Mouse (Mus musculus) MEL (cell line): ENCODE results near the gene Atp13a4.

ENCODE experiments used
- BHLHE40 ChIP-seq: IDR thresholded peaks from 2 replicates; pipeline ENCODE4 v1.6.1; 2012; ENCODE audit warnings: low read depth, mild to moderate bottlenecking, inconsistent platforms, low read length, improper control_type of control experiment, borderline replicate concordance
- CHD2 ChIP-seq: IDR thresholded peaks from 2 replicates; pipeline ENCODE4 v1.6.1; 2011; ENCODE audit warnings: low read length, improper control_type of control experiment
- CTCF ChIP-seq, 3 experiments: IDR thresholded peaks in 2 of 3; conservative IDR thresholded peaks in 1 of 3; 2 replicates each; pipeline ENCODE4 v1.5.1; 2011 to 2012; ENCODE audit warnings: low read length in 3 of 3, low read depth in 2 of 3, mild to moderate bottlenecking in 2 of 3, improper control_type of control experiment in 1 of 3, inconsistent platforms in 1 of 3, mixed read lengths in 1 of 3, moderate library complexity in 1 of 3; ENCODE audit not compliant: control insufficient read depth in 1 of 3, insufficient read depth in 1 of 3, poor library complexity in 1 of 3, severe bottlenecking in 1 of 3
- E2F4 ChIP-seq: IDR thresholded peaks from 2 replicates; pipeline ENCODE4 v1.6.1; 2011; ENCODE audit warnings: low read depth, low read length, improper control_type of control experiment, borderline replicate concordance
- EP300 ChIP-seq, 2 experiments: IDR thresholded peaks; 2 replicates each; pipeline ENCODE4 v1.6.1; 2011; ENCODE audit warnings: improper control_type of control experiment in 2 of 2, low read length in 2 of 2, low read depth in 1 of 2, mild to moderate bottlenecking in 1 of 2
- HCFC1 ChIP-seq: IDR thresholded peaks from 2 replicates; pipeline ENCODE4 v1.6.1; 2012; ENCODE audit warnings: low read depth, mild to moderate bottlenecking, inconsistent platforms, low read length, improper control_type of control experiment, moderate library complexity
- MYB ChIP-seq: IDR thresholded peaks from 2 replicates; pipeline ENCODE4 v1.6.1; 2011; ENCODE audit warnings: mild to moderate bottlenecking, low read depth, low read length, improper control_type of control experiment
- NRF1 ChIP-seq: IDR thresholded peaks from 2 replicates; pipeline ENCODE4 v1.6.1; 2014; ENCODE audit warnings: low read depth, mild to moderate bottlenecking, inconsistent platforms, low read length, improper control_type of control experiment, moderate library complexity; ENCODE audit not compliant: poor library complexity, insufficient read depth, severe bottlenecking
- POLR2A ChIP-seq, 2 experiments: IDR thresholded peaks; 2 replicates each; pipeline ENCODE4 v1.6.1; 2011 to 2012; ENCODE audit warnings: low read length in 2 of 2, mild to moderate bottlenecking in 2 of 2, control low read depth in 1 of 2, improper control_type of control experiment in 1 of 2, low read depth in 1 of 2, moderate library complexity in 1 of 2; ENCODE audit not compliant: control insufficient read depth in 1 of 2, insufficient read depth in 1 of 2, poor library complexity in 1 of 2
- POLR2AphosphoS2 ChIP-seq: IDR thresholded peaks from 2 replicates; pipeline ENCODE4 v1.6.1; 2011; ENCODE audit warnings: low read length, improper control_type of control experiment
- USF1 ChIP-seq: IDR thresholded peaks from 2 replicates; pipeline ENCODE4 v1.6.1; 2014; ENCODE audit warnings: low read depth, mild to moderate bottlenecking, inconsistent platforms, low read length, improper control_type of control experiment, moderate library complexity
- ZNF384 ChIP-seq: IDR thresholded peaks from 2 replicates; pipeline ENCODE4 v1.6.1; 2012; ENCODE audit warnings: low read depth, mild to moderate bottlenecking, inconsistent platforms, low read length, improper control_type of control experiment

- no peak for TF ChIP-seq POLR2A (IDR thresholded peaks at IDR 0.05; ENCODE audit: control insufficient read depth in 1 of 2, insufficient read depth in 1 of 2, low read depth in 1 of 2, low read length in 2 of 2, poor library complexity in 1 of 2)
- no peak for TF ChIP-seq ZNF384
- TF ChIP-seq CTCF (IDR thresholded peaks at IDR 0.05 in 2 of 3, conservative IDR thresholded peaks at IDR 0.05 in 1 of 3; ENCODE audit: control insufficient read depth in 1 of 3, insufficient read depth in 1 of 3, low read depth in 2 of 3, low read length in 3 of 3, poor library complexity in 1 of 3, severe bottlenecking in 1 of 3) = no peak
- TF ChIP-seq NRF1 = no peak
- no peak for TF ChIP-seq POLR2AphosphoS2
- no peak for TF ChIP-seq BHLHE40
- no peak for TF ChIP-seq E2F4
- no peak for TF ChIP-seq HCFC1
- no peak for TF ChIP-seq USF1
- no peak for TF ChIP-seq CHD2
- TF ChIP-seq EP300 (IDR thresholded peaks at IDR 0.05; ENCODE audit: low read depth in 1 of 2, low read length in 2 of 2) = no peak
- no peak for TF ChIP-seq MYB
Observed at GRCm38 (mm10) chr16:29453282-29453681, 91.4 kb downstream of the Atp13a4 start.
